Mouse (Mus musculus) heart, postnatal 0 days (tissue): ENCODE measurements around the gene Hpn. TPM values are rescaled to one million over a fixed set of nuclear protein-coding genes. Genes with fewer than 3 reads are reported as not detected.

ENCODE experiments used
- ATAC-seq: fragments of 200-750 bp; cut with Nextera tagmentation; 2 replicates; pipeline ENCODE4 v1.8.0; 2017; ENCODE audit warnings: low read depth, moderate number of reproducible peaks, moderate library complexity; ENCODE audit not compliant: insufficient read depth
- DNase-seq: peaks from one replicate; pipeline ENCODE4 v3.0.0-alpha.2; 2016; ENCODE audit warnings: low spot score
- H3K27ac ChIP-seq: fragments of 300-500 bp; sonication (generic); 2 replicates; pipeline ENCODE4 v1.5.1; 2014; ENCODE audit warnings: low read depth, mild to moderate bottlenecking
- H3K27me3 ChIP-seq: fragments of 300-500 bp; sonication (generic); 2 replicates; pipeline ENCODE4 v1.6.1; 2014; ENCODE audit warnings: low read length, mixed read lengths; ENCODE audit not compliant: control insufficient read depth, insufficient read depth
- H3K36me3 ChIP-seq: fragments of 300-500 bp; sonication (generic); replicated peaks from 2 replicates; pipeline ENCODE4 v1.6.1; 2014; ENCODE audit warnings: low read length, mixed read lengths; ENCODE audit not compliant: control insufficient read depth, insufficient read depth
- H3K4me1 ChIP-seq: fragments of 300-500 bp; sonication (generic); 2 replicates; pipeline ENCODE4 v1.6.1; 2014; ENCODE audit warnings: antibody characterized with exemption; ENCODE audit not compliant: control insufficient read depth, insufficient read depth
- H3K4me2 ChIP-seq: fragments of 300-500 bp; sonication (generic); 2 replicates; pipeline ENCODE4 v1.6.1; 2014; ENCODE audit warnings: low read depth, mild to moderate bottlenecking, low read length, moderate library complexity
- H3K4me3 ChIP-seq: fragments of 300-500 bp; sonication (generic); 2 replicates; pipeline ENCODE4 v1.5.1; 2014; ENCODE audit warnings: low read depth, low read length
- H3K9ac ChIP-seq: fragments of 300-500 bp; sonication (generic); replicated peaks from 2 replicates; pipeline ENCODE4 v1.6.1; 2014; ENCODE audit warnings: low read depth, low read length, mixed read lengths
- H3K9me3 ChIP-seq: fragments of 300-500 bp; sonication (generic); replicated peaks from 2 replicates; pipeline ENCODE4 v1.6.1; 2016; ENCODE audit warnings: low read length; ENCODE audit not compliant: control insufficient read depth
- CTCF ChIP-seq: IDR thresholded peaks from 2 replicates; pipeline ENCODE4 v1.5.1; 2016; ENCODE audit warnings: antibody characterized with exemption, control low read depth, low read depth
- EP300 ChIP-seq: IDR thresholded peaks from 2 replicates; pipeline ENCODE4 v1.6.1; 2016; ENCODE audit warnings: antibody characterized with exemption, low read depth
- WGBS: fragments of 180-500 bp; shearing (Covaris S2); extraction: QIAGEN DNeasy Blood & Tissue Kit; methylation state at CpG from one replicate; pipeline ENCODE4 v1.1.7; 2014; 5-methylcytosine and 5-hydroxymethylcytosine counted together
- polyA plus RNA-seq: library from polyadenylated mRNA; unstranded; fragments of >200 nt; fragmentation: Nextera tagmentation; extraction: Ambion mirVana; gene quantifications from 2 replicates; pipeline ENCODE4 v1.2.1, GENCODE M21; 2015
- total RNA-seq: library from RNA; depleted of rRNA; stranded (reverse); fragments of >200 nt; gene quantifications from 2 replicates; pipeline ENCODE4 v1.2.3, GENCODE M21; 2014; ENCODE audit warnings: low replicate concordance

Hpn gene
- total and polyA plus RNA-seq, 2 experiments from 2014 or later = 1.7 to 10.5 TPM

DNA sequence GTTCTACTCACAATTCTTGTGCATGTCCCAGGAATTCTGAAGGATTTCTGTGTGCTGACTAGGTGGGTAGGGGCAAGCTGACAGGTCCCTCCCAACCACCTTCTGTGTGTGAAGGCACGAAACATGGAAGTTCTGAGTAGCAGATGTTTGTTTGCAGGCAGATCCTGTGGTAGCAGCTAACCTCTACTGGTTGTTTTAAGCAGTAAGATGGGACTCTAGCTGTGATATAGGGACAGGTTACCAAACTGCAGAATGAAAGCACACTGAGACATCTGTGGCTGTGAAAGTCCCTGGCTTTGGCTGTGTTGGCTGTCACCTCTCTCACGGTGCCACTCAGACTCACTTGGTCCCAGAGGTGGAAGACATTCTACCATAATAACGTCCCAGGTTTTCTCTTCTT is 46.2 kb upstream of the Hpn start:
- WGBS = 71% methylated on average over 3 of the region's 3 CpGs
- Histone ChIP-seq H3K4me3 (no peak overlapping the region), H3K9ac (no peak overlapping the region), H3K9me3 (peaks cover 3% of the 10 kb centered on the region; the same call in 1 of the 2 replicates), H3K4me2 (no peak overlapping the region), H3K4me1 (no peaks in the 10 kb centered on the region), H3K27me3 (no peaks in the 10 kb centered on the region), H3K36me3 (no peaks in the 10 kb centered on the region), H3K27ac (no peak overlapping the region)
- no peak for ATAC-seq
- no peak for DNase-seq
- TF ChIP-seq EP300 (no peak), CTCF (no peak)

DNA sequence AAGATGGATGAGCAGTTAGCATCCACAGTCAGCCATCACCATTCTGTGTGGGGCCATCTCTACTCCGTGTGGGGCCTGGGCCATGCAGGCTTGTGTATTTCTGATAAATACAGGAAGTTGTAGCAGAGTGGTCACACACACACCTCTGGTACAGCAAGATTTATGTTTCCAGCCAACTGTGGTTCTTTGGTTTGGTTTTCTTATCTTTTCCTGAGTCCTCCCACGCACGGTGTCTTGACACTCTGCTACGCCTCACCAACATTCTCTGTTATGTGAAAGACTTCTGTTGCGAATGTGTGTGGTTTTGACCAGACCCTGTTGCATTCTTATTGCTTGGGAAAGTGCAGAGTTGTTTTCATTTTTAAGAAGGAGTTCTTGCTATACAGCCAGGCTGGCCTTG is 45.7 kb upstream of the Hpn start:
- H3K9ac ChIP-seq = no peak overlapping the region
- DNase-seq (no peak), ATAC-seq (no peak)
- H3K27ac ChIP-seq = no peak overlapping the region
- no peak overlapping the region for H3K4me2 ChIP-seq
- H3K4me3 ChIP-seq = no peak overlapping the region
- WGBS = 44% methylated on average over 5 of the region's 5 CpGs
- H3K4me1 ChIP-seq = peaks cover 3% of the 10 kb centered on the region; the same call in 1 of the 2 replicates
- H3K27me3 ChIP-seq = no peaks in the 10 kb centered on the region
- H3K36me3 ChIP-seq = no peaks in the 10 kb centered on the region
- H3K9me3 ChIP-seq = no peaks in the 10 kb centered on the region
- TF ChIP-seq CTCF (no peak), EP300 (no peak)

GRCm38 (mm10) chr7:31156034-31156928 is 41.2 kb upstream of the Hpn start:
- DNase-seq (peak; percentile 12), ATAC-seq (peak; percentile 6; the same call in 1 of the 2 replicates)
- peaks cover 18% of the 10 kb centered on the region; the same call in 1 of the 2 replicates for H3K4me1 ChIP-seq
- no peak overlapping the region for H3K4me3 ChIP-seq
- H3K27ac ChIP-seq = peak overlapping the region; percentile 86
- 36% methylated on average over 15 of the region's 19 CpGs for WGBS
- no peaks in the 10 kb centered on the region for H3K27me3 ChIP-seq
- H3K9me3 ChIP-seq = no peaks in the 10 kb centered on the region
- H3K4me2 ChIP-seq = no peak overlapping the region
- H3K9ac ChIP-seq = no peak overlapping the region
- no peaks in the 10 kb centered on the region for H3K36me3 ChIP-seq
- TF ChIP-seq CTCF (peak; percentile 37), EP300 (no peak)

- Histone ChIP-seq H3K27me3 (no peaks in the 10 kb centered on the region), H3K27ac (peak within 1 kb of the TSS; percentile 86), H3K4me3 (no peak within 1 kb of the TSS), H3K36me3 (no peaks in the 10 kb centered on the region), H3K9ac (peak within 1 kb of the TSS; percentile 40; the same call in 1 of the 2 replicates), H3K9me3 (no peaks in the 10 kb centered on the region), H3K4me1 (peaks cover 21% of the 10 kb centered on the region; the same call in 1 of the 2 replicates), H3K4me2 (no peak within 1 kb of the TSS)
- peak; percentile 69 for DNase-seq
- ATAC-seq = no peak
- TF ChIP-seq EP300 (no peak), CTCF (no peak)
- 51% methylated on average over 5 of the region's 5 CpGs for WGBS
Measured at GRCm38 (mm10) chr7:31155296-31156033, 40.4 kb upstream of the Hpn start, which contains the start of gene Gramd1a. Gene Gramd1a, minus strand, starts transcription at chr7:31155896.

- H3K4me2 ChIP-seq = no peak overlapping the region
- no peak for TF ChIP-seq CTCF
- H3K27ac ChIP-seq = peak overlapping the region; percentile 61; the same call in 1 of the 2 replicates
Measured at GRCm38 (mm10) chr7:31153536-31154320, 38.6 kb upstream of the Hpn start.

More at GRCm38 (mm10) chr7:31153536-31154320, 38.6 kb upstream of the Hpn start:
- Histone ChIP-seq H3K9ac (no peak overlapping the region), H3K4me1 (peaks cover 30% of the 10 kb centered on the region), H3K27me3 (no peaks in the 10 kb centered on the region), H3K9me3 (no peaks in the 10 kb centered on the region), H3K4me3 (no peak overlapping the region), H3K36me3 (no peaks in the 10 kb centered on the region)
- ATAC-seq (no peak), DNase-seq (no peak)
- 83% methylated on average over 6 of the region's 6 CpGs for WGBS
